Mouse (Mus musculus) inflammation-experienced regulatory T-cells, adult 16 weeks (primary cell): ENCODE data around the gene Olfr1076. TPM values are rescaled to one million over a fixed set of nuclear protein-coding genes. Genes with fewer than 3 reads are reported as not detected.

Experiments used
- polyA plus RNA-seq: library from polyadenylated mRNA; unstranded; fragments of 100-300 nt; shearing (Covaris generic); gene quantifications from one replicate; pipeline ENCODE4 v1.2.1, GENCODE M21; 2017

The Olfr1076 gene
- polyA plus RNA-seq: not detected

DNA sequence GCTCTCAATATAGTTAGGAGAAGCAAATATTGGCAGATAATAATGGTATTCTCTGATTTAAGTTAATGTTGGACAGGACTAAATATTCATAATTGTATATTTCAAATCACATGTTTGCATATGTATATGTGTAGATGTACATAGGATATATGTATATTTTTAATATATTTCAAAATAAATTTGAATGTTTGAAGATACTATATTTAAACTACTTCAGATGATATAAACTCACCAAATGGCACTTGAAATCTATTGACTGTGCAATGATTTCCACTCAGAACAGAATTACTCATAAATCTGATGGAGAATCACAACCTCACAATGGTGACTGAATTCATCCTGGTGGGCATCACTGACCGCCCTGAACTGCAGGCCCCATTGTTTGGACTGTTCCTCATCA, at the start of gene Olfr1076:
TSS of gene Olfr1076 (plus strand) at position 301 of the 400 bp plus-strand sequence.

DNA sequence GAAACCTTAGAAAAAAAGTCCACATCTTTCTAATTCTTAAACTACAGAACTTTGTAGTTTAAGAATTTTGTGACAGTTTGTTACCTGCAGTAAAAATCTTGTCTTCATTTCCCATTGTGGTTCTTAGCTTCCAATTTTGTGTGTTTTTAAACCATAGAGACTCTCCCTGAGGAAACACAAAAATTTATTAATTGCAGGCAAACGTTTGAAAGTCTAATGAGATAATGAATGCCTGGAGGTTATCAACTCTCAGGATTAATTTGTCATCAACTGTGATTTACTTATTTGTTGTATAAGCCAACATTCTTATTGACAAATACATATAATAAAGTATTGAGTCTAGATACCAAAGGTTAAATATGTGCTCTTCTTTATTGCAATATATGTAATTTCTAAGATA, 21.0 kb upstream of the Olfr1076 start, which contains the start of gene Olfr228:
TSS of gene Olfr228 (minus strand) at position 101 of the 400 bp plus-strand sequence.

DNA sequence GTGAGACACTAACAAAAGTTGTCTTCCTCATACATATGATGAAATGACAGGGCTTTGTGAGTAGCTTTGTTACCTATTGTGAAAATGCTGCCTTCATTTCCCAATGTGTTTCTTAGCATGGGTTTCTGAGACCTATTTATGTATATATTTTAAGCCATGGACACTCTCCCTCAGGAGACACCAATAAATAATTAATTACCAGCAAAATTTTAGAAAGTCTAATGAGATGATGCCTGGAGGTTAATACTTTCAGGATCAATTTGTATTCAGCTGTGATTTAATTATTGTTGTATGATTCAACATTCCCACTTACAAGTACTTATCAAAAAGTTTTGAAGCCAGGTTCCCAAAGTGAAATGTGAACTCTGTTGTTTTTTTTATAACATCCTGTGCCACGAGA, 34.1 kb downstream of the Olfr1076 start, which contains the start of gene Olfr1079:
TSS of gene Olfr1079 (minus strand) at position 101 of the 400 bp plus-strand sequence.

DNA sequence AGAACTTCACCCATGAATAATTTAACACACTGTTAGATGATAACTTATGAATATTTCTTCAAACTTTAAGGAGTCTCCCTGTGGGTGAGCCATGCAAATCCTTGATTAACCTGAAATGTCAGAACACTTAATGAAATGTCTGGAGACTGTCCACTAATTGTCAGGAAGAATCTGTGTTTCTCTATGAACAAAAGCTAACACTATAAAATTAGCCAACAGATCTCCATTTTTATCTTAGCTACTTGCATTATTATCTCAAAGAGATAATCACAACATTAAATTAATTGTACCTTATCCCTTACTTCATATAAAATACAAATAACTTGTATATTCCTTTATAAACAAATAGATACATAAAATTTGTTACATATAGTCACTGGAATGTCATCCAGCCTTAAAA, 49.9 kb downstream of the Olfr1076 start, which contains the start of gene Olfr1080:
TSS of gene Olfr1080 (minus strand) at position 101 of the 400 bp plus-strand sequence.

Other genes with a start within 250 kb of the Olfr1076 start
- gene Olfr1051, start 229.4 kb upstream of the Olfr1076 start, polyA plus RNA-seq: not detected
- not detected for gene Olfr1052, start 216.0 kb upstream of the Olfr1076 start, polyA plus RNA-seq
- not detected for gene Olfr1053, start 193.2 kb upstream of the Olfr1076 start, polyA plus RNA-seq
- gene Olfr1054, start 173.0 kb upstream of the Olfr1076 start, polyA plus RNA-seq: not detected
- not detected for gene Olfr1055, start 158.2 kb upstream of the Olfr1076 start, polyA plus RNA-seq
- not detected for gene Olfr1056, start 146.0 kb upstream of the Olfr1076 start, polyA plus RNA-seq
- gene Olfr1057, start 130.1 kb upstream of the Olfr1076 start, polyA plus RNA-seq: not detected
- gene Olfr1058, start 119.9 kb upstream of the Olfr1076 start, polyA plus RNA-seq: not detected
- gene Olfr1061, start 94.4 kb upstream of the Olfr1076 start, polyA plus RNA-seq: not detected
- not detected for gene Olfr1062, start 81.7 kb upstream of the Olfr1076 start, polyA plus RNA-seq
- not detected for gene Olfr1065, start 57.9 kb upstream of the Olfr1076 start, polyA plus RNA-seq
- gene Olfr1066, start 52.2 kb upstream of the Olfr1076 start, polyA plus RNA-seq: not detected
- not detected for gene Olfr228, start 21.1 kb upstream of the Olfr1076 start, polyA plus RNA-seq
- not detected for gene Olfr1079, start 34.0 kb downstream of the Olfr1076 start, polyA plus RNA-seq
- gene Olfr1080, start 49.8 kb downstream of the Olfr1076 start, polyA plus RNA-seq: not detected
- not detected for gene Olfr1082, start 90.5 kb downstream of the Olfr1076 start, polyA plus RNA-seq
- not detected for gene Olfr1084, start 131.3 kb downstream of the Olfr1076 start, polyA plus RNA-seq
- not detected for gene Olfr1085, start 153.6 kb downstream of the Olfr1076 start, polyA plus RNA-seq
- not detected for gene Olfr1086, start 171.6 kb downstream of the Olfr1076 start, polyA plus RNA-seq
- gene Olfr1087, start 189.9 kb downstream of the Olfr1076 start, polyA plus RNA-seq: not detected
- not detected for gene Olfr1089, start 225.2 kb downstream of the Olfr1076 start, polyA plus RNA-seq